Mouse (Mus musculus) intestine, embryonic 15.5 days (tissue): ENCODE measurements around the gene Kcnab1. TPM values are rescaled to one million over a fixed set of nuclear protein-coding genes. Genes with fewer than 3 reads are reported as not detected.

ENCODE experiments used
- ATAC-seq: fragments of 200-750 bp; cut with Nextera tagmentation; 2 replicates; pipeline ENCODE4 v1.8.0; 2017; ENCODE audit warnings: moderate TSS enrichment, moderate library complexity
- H3K27ac ChIP-seq: fragments of 300-500 bp; sonication (generic); 2 replicates; pipeline ENCODE4 v1.5.1; 2015; ENCODE audit warnings: mild to moderate bottlenecking, inconsistent platforms
- H3K27me3 ChIP-seq: fragments of 300-500 bp; sonication (generic); replicated peaks from 2 replicates; pipeline ENCODE4 v1.6.1; 2015; ENCODE audit warnings: inconsistent platforms
- H3K36me3 ChIP-seq: fragments of 300-500 bp; sonication (generic); 2 replicates; pipeline ENCODE4 v1.6.1; 2015; ENCODE audit warnings: inconsistent platforms
- H3K4me1 ChIP-seq: fragments of 300-500 bp; sonication (generic); replicated peaks from 2 replicates; pipeline ENCODE4 v1.6.1; 2015; ENCODE audit warnings: inconsistent platforms
- H3K4me2 ChIP-seq: fragments of 300-500 bp; sonication (generic); replicated peaks from 2 replicates; pipeline ENCODE4 v1.6.1; 2015; ENCODE audit warnings: mild to moderate bottlenecking, inconsistent platforms
- H3K4me3 ChIP-seq: fragments of 300-500 bp; sonication (generic); replicated peaks from 2 replicates; pipeline ENCODE4 v1.5.1; 2015; ENCODE audit warnings: inconsistent platforms
- H3K9ac ChIP-seq: fragments of 300-500 bp; sonication (generic); 2 replicates; pipeline ENCODE4 v1.6.1; 2015; ENCODE audit warnings: inconsistent platforms
- H3K9me3 ChIP-seq: fragments of 300-500 bp; sonication (generic); 2 replicates; pipeline ENCODE4 v1.6.1; 2016; ENCODE audit warnings: inconsistent platforms
- WGBS: fragments of 180-500 bp; shearing (Covaris S2); methylation state at CpG from one replicate; pipeline ENCODE4 v1.1.7; 2015; 5-methylcytosine and 5-hydroxymethylcytosine counted together
- polyA plus RNA-seq: library from polyadenylated mRNA; unstranded; fragments of >200 nt; fragmentation: Nextera tagmentation; extraction: Ambion mirVana; gene quantifications from 2 replicates; pipeline ENCODE4 v1.2.1, GENCODE M21; 2015

The Kcnab1 gene
- polyA plus RNA-seq, 1 experiment from 2014 or later, result 5.5 TPM

DNA sequence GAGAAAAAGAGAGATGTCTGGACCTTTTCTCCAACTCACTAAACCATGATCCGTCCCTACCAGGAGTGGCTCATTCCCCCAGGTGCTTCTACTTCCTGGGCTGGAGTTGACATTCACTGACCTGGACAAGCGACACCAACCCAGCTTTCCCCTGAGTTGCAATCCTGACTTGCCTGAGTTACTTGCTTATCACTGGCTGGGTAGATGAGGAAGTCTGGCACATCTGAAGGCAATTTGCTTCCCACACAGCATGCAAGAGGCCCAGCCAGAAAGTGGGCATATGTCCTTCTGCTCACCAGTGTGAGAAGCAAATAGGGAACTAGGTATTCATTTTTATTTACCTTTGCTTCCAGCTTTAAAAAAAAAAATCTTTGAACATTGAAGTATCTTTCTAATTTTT, 174.2 kb downstream of the Kcnab1 start:
- Histone ChIP-seq H3K36me3 (no peaks in the 10 kb centered on the region), H3K4me3 (no peak overlapping the region), H3K4me2 (no peak overlapping the region), H3K9me3 (no peaks in the 10 kb centered on the region), H3K27ac (no peak overlapping the region), H3K4me1 (no peaks in the 10 kb centered on the region), H3K27me3 (no peaks in the 10 kb centered on the region), H3K9ac (no peak overlapping the region)
- no peak for ATAC-seq
- 92% methylated on average over 2 of the region's 2 CpGs for WGBS

DNA sequence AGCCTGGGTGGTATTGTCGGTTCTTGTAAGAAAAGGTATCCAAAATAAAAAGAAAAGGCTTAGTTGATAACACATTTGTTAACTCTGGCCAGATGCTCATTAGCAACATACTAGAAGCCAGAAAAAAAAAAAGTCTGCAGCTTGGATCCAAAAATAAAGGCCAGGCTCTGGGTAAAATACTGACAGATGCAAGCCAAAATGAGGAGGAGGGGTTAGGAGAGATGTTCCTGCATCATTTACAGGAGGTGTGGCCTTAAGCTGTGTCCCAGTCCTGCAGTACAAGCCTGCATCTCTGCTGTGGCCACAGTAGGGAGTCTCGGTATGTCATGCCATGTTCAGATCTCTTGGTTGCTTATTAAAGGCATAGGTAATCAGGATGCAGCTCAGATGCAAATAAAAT, 179.8 kb downstream of the Kcnab1 start:
- H3K9me3 ChIP-seq, result no peaks in the 10 kb centered on the region
- ATAC-seq, result no peak
- 79% methylated on average over 2 of the region's 2 CpGs for WGBS
- no peak overlapping the region for H3K4me3 ChIP-seq
- no peak overlapping the region for H3K27ac ChIP-seq
- H3K4me2 ChIP-seq, result no peak overlapping the region
- no peaks in the 10 kb centered on the region for H3K4me1 ChIP-seq
- H3K27me3 ChIP-seq, result no peaks in the 10 kb centered on the region
- no peak overlapping the region for H3K9ac ChIP-seq
- H3K36me3 ChIP-seq, result no peaks in the 10 kb centered on the region

DNA sequence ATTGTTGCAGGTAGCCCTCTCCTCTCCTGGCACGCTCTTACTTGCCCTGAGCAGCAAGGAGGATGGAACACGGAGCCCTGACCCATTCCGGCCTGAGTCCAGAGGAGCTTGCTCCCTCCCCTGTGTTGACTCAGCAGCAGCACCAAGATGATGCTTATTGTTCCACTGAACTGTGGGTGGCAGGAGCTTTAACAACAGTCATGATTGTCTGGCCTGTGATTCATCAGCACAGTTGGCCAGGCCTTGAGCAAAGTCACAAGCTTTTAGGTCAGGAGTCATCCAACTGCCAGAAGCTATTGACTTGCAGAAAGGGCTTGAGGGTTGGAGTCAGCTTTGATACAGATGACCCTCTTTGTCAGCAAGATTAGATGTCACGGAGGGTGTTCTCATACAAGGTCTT, 187.8 kb downstream of the Kcnab1 start:
- Histone ChIP-seq H3K4me1 (no peaks in the 10 kb centered on the region), H3K36me3 (no peaks in the 10 kb centered on the region), H3K9me3 (no peaks in the 10 kb centered on the region), H3K4me2 (no peak overlapping the region), H3K4me3 (no peak overlapping the region), H3K9ac (no peak overlapping the region), H3K27ac (no peak overlapping the region), H3K27me3 (no peaks in the 10 kb centered on the region)
- WGBS, result 66% methylated on average over 4 of the region's 4 CpGs
- ATAC-seq, result no peak

DNA sequence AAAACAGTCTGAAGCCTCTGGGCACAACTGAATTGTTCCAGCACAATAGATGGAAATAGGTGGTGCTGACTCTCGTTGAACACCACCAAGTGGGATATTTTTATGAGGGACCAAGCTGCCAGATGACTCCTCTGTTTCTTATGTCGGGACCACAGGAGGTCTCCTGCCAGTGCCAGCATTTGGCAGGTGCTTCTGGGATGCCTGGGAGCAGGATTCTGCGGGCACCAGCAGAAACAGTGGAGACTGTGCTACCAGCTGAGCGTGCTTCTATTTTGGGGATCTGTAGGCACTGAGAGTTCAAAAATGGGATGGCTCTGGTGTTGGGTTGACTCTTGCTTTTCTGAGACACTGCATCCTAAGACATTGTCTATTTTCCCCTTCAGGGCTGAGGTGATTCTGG, 190.0 kb downstream of the Kcnab1 start:
- Histone ChIP-seq H3K4me1 (no peaks in the 10 kb centered on the region), H3K9me3 (no peaks in the 10 kb centered on the region), H3K4me3 (no peak overlapping the region), H3K27me3 (no peaks in the 10 kb centered on the region), H3K9ac (no peak overlapping the region), H3K27ac (no peak overlapping the region), H3K36me3 (no peaks in the 10 kb centered on the region), H3K4me2 (no peak overlapping the region)
- ATAC-seq, result no peak
- 91% methylated on average over 4 of the region's 4 CpGs for WGBS

DNA sequence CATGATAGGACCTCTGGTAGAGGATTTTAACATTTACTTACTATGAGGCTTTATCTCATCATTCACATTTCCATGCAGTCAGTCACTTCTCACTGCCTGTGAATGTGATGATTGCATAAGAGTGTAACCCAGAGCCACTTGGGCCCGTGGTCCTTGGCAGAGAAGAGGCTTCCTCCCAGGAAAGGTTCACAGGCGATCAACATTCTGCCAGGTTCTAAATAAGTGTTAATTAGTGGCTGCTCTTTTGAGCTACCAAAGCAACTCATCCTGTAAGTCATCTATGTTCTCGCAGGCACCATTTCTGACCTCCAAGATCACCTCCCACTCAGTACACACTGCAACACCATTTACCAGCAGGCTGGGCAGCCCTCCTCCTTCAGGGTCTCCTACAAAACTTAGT, 192.3 kb downstream of the Kcnab1 start:
- Histone ChIP-seq H3K4me2 (no peak overlapping the region), H3K4me1 (no peaks in the 10 kb centered on the region), H3K27me3 (no peaks in the 10 kb centered on the region), H3K27ac (no peak overlapping the region), H3K4me3 (no peak overlapping the region), H3K36me3 (no peaks in the 10 kb centered on the region), H3K9ac (no peak overlapping the region), H3K9me3 (no peaks in the 10 kb centered on the region)
- 58% methylated on average over 3 of the region's 3 CpGs for WGBS
- ATAC-seq, result no peak

DNA sequence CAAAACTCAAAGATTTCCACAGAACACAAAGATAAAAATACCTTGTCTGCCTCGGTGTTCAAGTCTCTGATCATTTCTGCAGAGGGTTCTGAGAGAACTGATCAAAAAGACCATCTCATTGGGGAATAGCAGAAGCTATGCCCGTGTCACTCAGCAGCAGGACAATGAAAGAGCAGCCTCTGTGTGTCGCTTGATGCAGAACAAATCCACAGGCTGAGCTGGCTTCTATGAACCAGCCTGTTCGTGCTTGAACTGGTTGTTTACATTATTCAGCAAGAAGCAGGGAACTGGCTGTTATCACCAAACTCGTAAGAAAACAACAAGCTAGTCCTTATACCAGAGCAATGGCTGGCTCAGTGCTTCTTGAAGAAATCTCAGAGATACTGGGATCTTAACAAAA, 193.4 kb downstream of the Kcnab1 start:
- no peak overlapping the region for H3K9ac ChIP-seq
- H3K36me3 ChIP-seq, result no peaks in the 10 kb centered on the region
- no peak overlapping the region for H3K27ac ChIP-seq
- 21% methylated on average over 5 of the region's 5 CpGs for WGBS
- H3K4me3 ChIP-seq, result no peak overlapping the region
- H3K4me1 ChIP-seq, result no peaks in the 10 kb centered on the region
- no peaks in the 10 kb centered on the region for H3K27me3 ChIP-seq
- ATAC-seq, result no peak
- H3K4me2 ChIP-seq, result no peak overlapping the region
- H3K9me3 ChIP-seq, result no peaks in the 10 kb centered on the region

DNA sequence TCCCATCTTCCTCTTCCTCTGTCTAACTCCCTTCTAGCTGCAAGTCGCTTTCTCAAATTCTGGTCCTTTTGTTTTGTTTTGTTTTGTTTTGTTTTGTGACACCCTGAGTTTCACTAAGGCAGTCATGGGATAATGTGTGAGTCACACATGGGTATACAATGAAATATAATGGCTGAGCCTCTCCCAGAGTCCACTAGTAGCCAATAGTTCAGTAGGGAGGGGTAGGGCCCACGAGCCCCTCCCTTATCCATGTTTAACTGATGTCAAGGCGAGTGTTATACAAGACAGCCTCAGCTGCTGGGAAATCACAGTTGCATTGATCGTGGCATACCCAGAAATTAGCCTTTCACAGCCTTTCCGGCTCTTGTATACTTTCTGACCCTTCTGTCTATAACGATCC, 206.7 kb downstream of the Kcnab1 start:
- no peak overlapping the region for H3K4me2 ChIP-seq
- no peaks in the 10 kb centered on the region for H3K27me3 ChIP-seq
- no peaks in the 10 kb centered on the region for H3K9me3 ChIP-seq
- H3K9ac ChIP-seq, result no peak overlapping the region
- no peaks in the 10 kb centered on the region for H3K36me3 ChIP-seq
- H3K4me1 ChIP-seq, result no peaks in the 10 kb centered on the region
- H3K4me3 ChIP-seq, result no peak overlapping the region
- no peak for ATAC-seq
- WGBS, result 72% methylated on average over 6 of the region's 6 CpGs
- H3K27ac ChIP-seq, result no peak overlapping the region

DNA sequence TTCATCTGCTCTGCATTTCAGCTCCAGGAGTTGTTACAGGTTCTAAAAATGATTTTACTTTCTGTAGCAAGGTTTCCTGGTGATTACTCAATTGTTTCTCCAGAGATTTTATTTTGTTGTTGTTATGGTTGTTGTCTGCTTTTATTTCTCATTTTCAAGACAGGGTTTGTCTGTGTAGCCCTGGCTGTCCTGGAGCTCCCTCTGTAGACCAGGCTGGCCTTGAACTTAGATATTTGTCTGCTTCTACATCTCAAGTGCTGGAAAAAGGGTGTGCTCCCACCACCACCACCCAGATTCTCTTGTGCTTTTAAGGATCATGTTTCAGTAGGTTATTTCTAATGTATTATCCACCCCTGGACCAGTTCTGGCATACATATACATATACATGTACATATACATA, 207.6 kb downstream of the Kcnab1 start:
- Histone ChIP-seq H3K4me1 (no peaks in the 10 kb centered on the region), H3K36me3 (no peaks in the 10 kb centered on the region), H3K4me2 (no peak overlapping the region), H3K27ac (no peak overlapping the region), H3K4me3 (no peak overlapping the region), H3K27me3 (no peaks in the 10 kb centered on the region), H3K9me3 (no peaks in the 10 kb centered on the region), H3K9ac (no peak overlapping the region)
- ATAC-seq, result no peak

DNA sequence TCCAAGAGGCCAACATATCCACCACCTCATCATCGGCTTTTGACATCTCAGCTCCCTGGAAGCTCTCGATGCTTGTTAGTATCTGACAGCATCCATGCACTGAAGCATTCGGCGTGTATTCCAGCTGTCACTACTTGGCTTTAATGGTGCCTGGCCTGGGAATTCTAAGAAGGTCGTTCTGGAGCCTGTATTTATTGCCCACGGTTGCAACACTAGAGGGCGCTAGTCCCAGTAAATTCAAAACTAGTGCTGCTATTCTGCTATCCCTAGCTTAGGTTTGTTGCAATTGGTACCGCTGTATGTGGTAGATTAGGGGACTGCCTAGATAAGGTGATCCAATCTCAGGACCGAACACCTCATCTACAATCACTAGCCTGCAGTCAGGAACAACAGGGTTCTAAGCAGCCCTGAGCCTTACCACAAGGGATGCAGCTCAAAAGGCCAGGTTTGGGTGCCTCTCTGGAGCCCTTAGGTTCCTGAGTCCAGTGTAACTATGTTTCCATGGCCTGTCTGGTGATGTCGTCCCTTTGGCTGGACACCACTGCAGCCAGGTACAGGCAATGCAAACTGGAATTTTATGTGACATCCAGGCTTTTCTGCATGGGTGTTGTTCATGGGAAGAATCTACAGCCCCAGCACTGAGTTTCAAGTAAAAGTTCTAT, 208.8 kb downstream of the Kcnab1 start:
- no peak for ATAC-seq
- Histone ChIP-seq H3K9me3 (no peaks in the 10 kb centered on the region), H3K4me1 (no peaks in the 10 kb centered on the region), H3K4me3 (no peak overlapping the region), H3K27ac (no peak overlapping the region), H3K9ac (no peak overlapping the region), H3K4me2 (no peak overlapping the region), H3K36me3 (no peaks in the 10 kb centered on the region), H3K27me3 (no peaks in the 10 kb centered on the region)
- WGBS, result 36% methylated on average over 10 of the region's 10 CpGs

DNA sequence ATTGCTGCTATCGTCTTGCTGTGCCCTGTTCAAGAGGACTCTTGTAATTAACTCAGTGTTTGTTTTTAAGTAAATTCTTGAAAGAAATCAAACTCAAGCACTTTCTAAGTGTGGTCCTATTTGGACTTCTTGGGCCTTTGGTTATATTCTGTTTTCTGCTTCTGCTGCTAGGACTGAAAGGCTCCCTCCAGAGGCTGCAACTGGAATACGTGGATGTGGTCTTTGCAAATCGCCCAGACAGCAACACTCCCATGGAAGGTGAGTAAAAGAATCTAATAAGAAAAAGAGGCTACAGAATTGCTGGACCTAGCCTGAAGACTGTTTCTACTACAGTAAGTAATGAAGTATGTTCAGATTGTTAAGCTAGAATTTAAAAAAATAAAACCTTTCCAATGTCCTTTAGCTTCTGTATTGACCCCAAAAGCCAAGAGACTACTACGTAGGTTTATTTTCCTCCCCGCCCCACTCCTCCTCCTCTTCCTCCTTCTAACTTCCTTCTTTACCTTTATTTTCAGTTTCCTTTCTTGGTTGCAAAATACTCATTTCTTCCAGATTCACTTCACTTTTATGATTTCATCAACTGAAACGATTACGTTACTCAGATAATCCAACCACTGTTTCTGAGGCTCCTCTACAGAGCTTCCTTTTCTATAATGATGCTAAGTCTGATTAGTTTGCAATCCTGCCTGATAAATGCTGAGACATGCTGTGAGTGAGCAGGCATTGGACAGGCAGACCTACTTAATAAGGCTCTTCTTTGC, 210.2 kb downstream of the Kcnab1 start:
- Histone ChIP-seq H3K9ac (no peak overlapping the region), H3K9me3 (no peaks in the 10 kb centered on the region), H3K4me2 (no peak overlapping the region), H3K4me1 (no peaks in the 10 kb centered on the region), H3K27me3 (no peaks in the 10 kb centered on the region), H3K4me3 (no peak overlapping the region), H3K27ac (no peak overlapping the region), H3K36me3 (no peaks in the 10 kb centered on the region)
- no peak for ATAC-seq
- WGBS, result 67% methylated on average over 7 of the region's 7 CpGs

DNA sequence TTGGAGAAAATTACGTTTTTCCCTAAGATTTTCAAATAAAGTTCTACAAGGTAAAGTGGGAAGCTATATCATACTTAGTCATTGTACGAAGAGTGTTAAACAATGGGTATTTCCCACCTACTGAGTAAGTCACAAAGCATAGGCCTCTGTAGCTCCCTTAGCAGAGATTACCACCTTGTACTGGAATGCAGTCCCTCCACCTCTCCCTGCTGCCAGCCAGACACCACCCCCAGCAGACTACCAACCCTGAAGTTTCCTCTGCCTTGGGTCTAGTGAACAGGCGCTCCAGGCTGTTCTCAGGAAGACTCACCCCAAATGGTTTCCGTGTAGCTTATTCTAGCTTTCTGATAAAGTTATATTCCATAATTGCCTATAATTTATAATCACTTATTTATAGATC, 211.8 kb downstream of the Kcnab1 start:
- H3K36me3 ChIP-seq, result no peaks in the 10 kb centered on the region
- H3K27ac ChIP-seq, result no peak overlapping the region
- no peaks in the 10 kb centered on the region for H3K27me3 ChIP-seq
- H3K4me1 ChIP-seq, result no peaks in the 10 kb centered on the region
- no peak overlapping the region for H3K9ac ChIP-seq
- 90% methylated on average over 4 of the region's 4 CpGs for WGBS
- ATAC-seq, result no peak
- no peaks in the 10 kb centered on the region for H3K9me3 ChIP-seq
- H3K4me3 ChIP-seq, result no peak overlapping the region
- no peak overlapping the region for H3K4me2 ChIP-seq

DNA sequence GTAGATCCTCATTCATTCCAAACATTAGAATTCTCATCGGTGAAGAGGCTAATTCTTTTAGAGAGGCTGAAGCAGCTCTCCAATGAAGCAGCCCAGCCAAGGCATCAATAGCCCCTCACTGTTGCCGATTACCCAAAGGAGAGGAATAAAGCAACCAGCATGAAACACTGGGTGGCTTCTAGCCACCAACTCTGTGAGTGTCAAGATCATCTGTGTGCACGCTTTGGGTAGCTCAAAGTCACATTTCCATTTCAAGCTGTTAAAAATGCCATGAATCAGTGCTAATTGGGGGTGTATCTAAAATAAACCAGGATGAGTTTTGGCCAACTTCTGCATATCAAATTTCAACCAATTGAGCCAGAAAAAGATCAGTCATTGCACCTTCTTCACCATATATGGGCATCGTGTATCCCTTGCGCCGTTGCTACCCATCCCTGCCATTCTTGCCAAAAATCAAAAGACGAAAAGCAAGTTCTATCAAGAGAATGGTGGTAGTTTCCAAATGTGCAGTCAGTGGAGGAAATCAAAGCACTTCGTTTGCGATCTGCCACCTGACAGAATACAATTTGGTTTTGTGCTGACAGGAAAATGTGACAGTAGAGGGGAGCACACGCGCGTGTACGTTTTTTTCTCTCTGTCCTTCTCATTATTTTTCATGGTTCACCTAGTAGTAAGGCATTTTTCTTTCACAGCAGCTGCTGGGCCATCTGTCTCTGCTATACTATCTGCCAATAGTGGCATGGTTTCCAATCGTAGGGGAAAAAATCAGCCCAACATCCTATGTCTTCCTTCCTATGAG, 213.0 kb downstream of the Kcnab1 start:
- 91% methylated on average over 14 of the region's 14 CpGs for WGBS
- H3K4me3 ChIP-seq, result no peak overlapping the region
- no peak overlapping the region for H3K9ac ChIP-seq
- no peaks in the 10 kb centered on the region for H3K4me1 ChIP-seq
- H3K4me2 ChIP-seq, result no peak overlapping the region
- H3K36me3 ChIP-seq, result no peaks in the 10 kb centered on the region
- H3K27ac ChIP-seq, result no peak overlapping the region
- ATAC-seq, result no peak
- no peaks in the 10 kb centered on the region for H3K9me3 ChIP-seq
- H3K27me3 ChIP-seq, result no peaks in the 10 kb centered on the region
